Mouse (Mus musculus): ENCODE data around the gene Fn3k. TPM values are rescaled to one million over a fixed set of nuclear protein-coding genes. Genes with fewer than 3 reads are reported as not detected.
A peak's percentile ranks its signal among the peaks of the same experiment; 100 is the strongest.

The Fn3k gene
- total RNA-seq, 2 experiments from 2014 or later, result 40.2 to 41.3 TPM

DNA sequence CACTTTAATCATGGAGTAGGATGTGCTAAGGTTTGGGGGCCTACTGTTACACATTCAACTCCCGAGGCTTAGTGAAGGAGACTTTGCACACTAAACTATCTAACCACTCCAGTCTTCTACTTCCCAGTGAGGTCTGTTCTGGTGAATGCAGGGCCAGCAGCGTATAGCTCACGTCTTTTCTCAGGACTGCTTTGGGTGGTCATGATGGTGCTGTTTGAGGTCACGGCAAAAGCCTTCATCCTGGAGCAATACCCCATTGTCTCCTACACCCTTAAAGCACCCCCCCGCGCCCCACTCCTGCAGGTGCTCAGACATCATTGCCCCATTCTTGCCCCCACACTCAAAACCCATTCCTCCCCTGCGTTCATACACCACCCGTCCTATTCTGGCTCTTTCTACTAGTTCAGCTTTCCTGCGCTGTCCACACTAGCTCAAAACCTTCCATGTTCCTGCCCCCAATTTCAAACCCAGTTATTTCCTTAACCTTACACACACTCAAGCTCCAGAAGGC is 16.6 kb downstream of the Fn3k start:
- DNase-seq (ENCODE audit: extremely low spot score in 1 of 2, low spot score in 1 of 2), result no peak

DNA sequence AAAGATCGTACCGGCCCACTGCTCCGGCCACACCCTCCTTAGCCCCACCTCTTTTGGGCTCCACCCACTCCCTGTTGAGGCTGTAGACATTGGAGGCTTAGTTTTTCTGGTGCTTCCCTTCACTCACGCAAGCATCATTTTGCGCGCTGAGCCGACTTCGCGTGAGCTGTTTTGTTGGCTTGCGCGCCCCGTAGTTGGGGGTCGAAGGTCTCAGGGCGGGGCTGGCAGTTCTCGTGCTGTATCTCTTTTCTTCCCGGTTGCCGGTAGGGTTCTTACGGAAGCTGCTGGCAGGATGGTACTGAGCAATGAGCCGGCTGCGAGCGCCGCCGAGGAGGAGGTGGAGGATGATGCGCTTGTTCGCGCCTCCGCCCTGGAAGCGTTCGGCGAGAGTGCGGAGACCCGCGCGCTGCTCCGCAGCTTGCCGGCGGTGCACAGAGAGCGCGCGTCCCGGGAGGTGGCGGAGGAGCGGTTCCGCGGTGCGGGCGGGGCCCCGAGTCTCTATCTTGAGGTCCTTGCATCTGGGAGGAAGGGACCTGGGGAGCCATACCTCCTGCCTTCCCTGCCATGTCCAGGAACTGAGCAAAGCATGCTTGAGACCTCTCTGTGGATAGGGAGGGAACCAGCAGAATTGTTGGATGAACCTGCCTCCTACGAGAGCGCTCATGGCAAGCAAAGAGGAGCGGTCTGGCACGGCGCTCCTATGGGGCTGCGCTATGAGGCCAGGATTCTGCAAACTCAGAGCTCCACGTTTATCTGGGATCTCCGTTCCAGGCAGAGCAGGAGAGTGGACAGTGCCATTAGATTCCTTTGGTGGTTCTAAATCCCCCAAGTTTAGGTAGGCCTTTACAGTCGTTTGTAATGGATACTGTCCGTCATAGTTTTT is 17.3 kb downstream of the Fn3k start, which contains the start of gene Tbcd:
Gene Tbcd, plus strand, starts transcription at position 197 of the 883 bp plus-strand sequence.
- peak; percentile 95 to 99 for DNase-seq (ENCODE audit: extremely low spot score in 1 of 2, low spot score in 1 of 2)

DNA sequence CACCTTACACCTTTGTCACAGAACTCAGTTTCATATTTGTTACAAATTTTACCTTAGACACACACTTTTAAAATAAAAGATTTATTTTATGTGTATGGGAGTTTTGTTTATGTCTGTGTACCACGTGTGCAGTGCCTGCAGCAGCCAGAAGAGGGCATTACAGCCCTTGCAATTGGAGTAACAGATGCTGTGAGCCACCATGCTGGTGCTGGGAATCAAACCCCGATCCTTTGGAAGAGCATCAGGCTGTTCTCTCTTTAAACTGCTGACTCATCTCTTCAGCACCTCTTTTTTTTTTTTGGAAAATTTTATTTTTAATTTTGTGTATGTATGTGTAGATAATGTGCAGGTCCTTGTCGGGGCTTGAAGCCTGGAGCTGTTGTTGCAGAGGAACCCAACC is 23.2 kb downstream of the Fn3k start:
- DNase-seq (ENCODE audit: extremely low spot score in 1 of 2, low spot score in 1 of 2), result no peak

DNA sequence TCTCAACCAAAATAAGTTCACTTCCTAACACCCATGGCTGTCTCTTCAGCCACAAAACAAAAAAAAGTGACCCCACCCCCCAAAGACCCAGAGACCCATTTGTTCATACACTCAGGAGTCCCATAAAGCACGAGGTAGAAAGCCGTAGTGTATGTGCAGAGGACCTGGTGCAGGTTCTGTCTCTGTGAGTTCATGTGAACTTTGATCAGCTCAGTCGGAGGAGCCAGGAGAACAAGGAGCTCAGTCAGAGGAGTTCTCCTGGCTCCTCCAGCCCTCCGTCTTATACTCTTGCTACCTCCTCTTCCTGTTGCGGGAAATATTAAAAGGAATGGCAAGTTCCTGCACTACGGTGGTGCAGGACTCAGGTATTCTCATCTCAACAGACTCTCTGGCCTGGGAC is 32.7 kb downstream of the Fn3k start:
- no peak for DNase-seq (ENCODE audit: extremely low spot score in 1 of 2, low spot score in 1 of 2)

DNA sequence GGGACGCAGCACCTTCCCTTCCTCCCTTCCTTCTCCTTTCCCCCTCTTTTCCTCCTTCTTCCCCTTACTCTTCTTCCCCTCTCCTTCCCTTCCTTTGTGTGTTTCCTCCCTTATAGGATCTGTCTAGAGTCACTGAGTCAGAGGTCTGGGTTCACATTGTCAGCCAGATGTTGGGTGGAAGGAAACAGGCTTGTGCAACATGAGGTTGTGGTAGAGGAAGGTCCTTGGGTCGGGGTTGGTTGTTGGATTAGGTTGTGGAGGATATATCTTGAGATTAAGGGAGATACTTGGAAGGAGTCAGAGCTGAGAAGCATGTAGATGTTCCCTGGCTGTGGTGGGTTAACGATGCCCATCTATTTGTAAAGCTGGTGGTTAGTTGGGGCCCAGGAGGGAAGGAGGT is 40.1 kb downstream of the Fn3k start:
- no peak for DNase-seq (ENCODE audit: extremely low spot score in 1 of 2, low spot score in 1 of 2)

DNA sequence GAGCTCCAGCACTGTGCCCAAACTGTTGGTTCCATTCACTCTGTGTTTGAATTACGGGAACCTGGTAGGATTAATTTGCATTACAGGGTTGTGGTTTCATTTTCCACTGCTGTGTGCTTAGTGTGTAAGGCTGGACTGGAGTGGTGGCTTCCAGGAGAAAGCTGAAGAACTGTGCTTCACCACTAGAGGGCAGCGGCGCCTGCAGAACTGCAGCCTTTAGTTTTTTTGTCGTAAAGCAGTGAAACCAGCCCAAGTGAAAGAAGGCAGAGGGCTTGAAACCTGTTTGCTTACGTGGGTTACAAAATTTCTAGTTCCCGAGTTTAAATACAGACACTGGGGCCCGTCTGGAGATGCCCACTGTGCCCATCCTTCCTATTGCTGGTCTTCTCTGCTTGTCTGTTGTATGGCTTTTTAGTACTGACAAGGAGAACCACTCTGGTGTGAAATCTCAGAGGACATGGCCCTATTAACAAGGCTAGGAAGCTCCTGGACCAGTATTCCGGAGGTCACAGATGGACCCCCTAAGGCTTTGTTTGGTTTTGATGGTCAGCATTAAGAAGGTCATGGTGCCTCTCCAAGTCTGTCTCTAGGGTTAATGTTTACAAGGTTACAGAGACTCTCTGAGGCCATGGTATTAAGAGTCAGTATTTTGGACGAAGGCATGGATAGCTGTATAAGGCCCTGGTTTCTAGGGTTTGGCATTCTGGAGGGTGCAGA is 41.1 kb downstream of the Fn3k start:
- DNase-seq (ENCODE audit: extremely low spot score in 1 of 2, low spot score in 1 of 2), result peak; percentile 58 to 79

DNA sequence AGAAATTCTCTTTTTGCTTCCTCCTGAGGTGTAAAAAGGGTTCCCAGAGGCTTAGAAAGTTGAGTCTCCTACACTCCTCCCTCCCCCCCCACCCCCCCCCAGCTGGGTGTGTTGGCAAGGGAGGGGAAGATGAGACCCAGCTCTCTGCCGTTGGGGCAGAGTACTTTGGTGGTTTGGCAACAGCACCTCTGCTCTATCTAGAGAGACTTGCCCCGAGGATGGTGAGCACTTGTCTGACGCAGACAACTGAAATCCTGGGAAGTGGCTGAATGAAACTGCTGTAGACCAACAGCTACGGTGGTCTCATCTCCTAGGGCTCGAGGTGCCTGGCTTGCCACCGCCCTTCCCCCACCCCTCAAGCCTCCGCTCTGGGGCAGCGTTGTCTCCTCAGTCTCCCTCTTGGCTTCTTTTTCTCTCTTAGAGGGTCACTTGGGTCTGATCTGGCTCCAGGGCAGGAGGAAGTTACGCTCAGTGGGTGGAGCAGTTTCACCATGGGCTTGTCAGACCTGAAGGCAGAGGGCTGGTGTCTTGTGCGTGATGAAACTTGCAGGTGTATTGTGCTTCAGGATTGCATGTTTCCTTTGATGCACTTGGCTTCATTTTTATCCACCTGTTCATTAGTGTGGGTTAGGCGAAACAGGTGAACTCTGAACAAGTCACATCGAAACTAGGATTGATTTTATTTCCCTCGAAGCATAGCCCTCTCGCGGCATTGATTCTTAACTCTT is 44.9 kb downstream of the Fn3k start:
- no peak for DNase-seq (ENCODE audit: extremely low spot score in 1 of 2, low spot score in 1 of 2)

DNA sequence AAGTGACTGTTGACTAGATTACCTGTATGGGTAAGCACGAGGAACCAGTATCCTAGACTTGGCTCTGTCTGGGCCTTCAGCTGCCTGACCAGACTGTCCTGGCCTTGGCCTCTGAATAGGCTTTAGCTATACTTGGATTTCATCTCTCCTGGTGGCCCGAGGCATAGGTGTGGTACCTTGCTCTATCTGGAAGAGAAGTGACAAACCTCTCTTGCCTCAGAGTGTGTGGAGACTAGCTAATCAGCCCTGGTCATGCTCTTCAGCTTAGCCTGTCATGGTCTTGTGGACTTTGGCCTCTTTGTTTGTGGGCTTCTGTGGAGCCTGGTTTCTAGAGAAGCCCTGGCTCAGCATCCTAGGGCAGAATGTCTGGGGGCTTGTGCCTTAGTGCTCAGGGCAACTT is 46.4 kb downstream of the Fn3k start:
- no peak for DNase-seq (ENCODE audit: extremely low spot score in 1 of 2, low spot score in 1 of 2)

DNA sequence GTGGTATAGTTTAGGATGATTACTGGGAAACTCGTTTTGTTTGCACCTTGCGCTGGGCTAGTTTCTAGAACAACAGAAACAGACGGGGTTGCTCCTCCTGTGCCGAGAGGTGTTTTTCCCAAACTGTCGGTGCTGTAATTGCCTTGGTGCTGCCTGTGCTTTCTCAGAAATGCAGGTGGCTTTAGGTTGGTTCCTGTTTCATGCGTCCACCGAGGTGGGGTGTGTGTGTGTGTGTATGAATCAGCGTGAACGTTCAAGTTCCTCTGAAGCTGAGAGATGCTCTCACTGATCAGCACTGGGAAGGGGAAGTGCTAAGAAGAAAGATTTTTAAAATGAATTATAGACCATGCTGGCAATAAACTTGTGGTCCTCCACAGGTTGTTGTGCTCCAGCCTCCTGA is 51.2 kb downstream of the Fn3k start:
- DNase-seq (ENCODE audit: extremely low spot score in 1 of 2, low spot score in 1 of 2), result no peak

DNA sequence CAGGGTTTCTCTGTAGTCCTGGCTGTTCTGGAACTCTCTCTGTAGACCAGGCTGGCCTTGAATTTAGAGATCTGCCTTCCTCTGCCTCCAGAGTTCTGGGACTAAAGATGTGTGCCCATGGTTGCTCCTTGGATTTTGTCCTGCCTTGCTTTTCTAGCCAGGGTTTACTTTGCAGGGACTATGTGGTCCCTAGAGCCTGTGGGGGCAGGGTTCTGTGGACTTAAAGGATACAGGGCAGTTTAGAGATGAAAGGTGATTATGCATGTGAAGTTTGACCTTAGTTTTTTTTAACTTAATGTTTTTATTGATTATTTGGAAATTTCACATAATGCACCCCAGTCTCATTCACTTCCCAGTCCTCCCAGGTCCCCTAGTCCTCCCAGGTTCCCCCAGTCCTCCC is 55.9 kb downstream of the Fn3k start:
- DNase-seq (ENCODE audit: extremely low spot score in 1 of 2, low spot score in 1 of 2), result no peak

Small RNA genes lying within 50 kb of the gene (microRNA-seq; reads per million reads assigned to microRNA genes)
- 0.74 to 2.8 reads per million in 2 experiments for gene Mir7236

Other genes with a start within 250 kb of the Fn3k start
- gene Hexdc, start 230.5 kb upstream of the Fn3k start, total RNA-seq (2021), result 10 to 100 TPM; 22.1 to 26.5 TPM
- gene Ogfod3, start 230.2 kb upstream of the Fn3k start, total RNA-seq (2021), result 1 to 10 TPM; 7.1 to 7.3 TPM
- 10 to 100 TPM; 23.3 to 24.0 TPM for gene Cybc1, start 205.6 kb upstream of the Fn3k start, total RNA-seq (2021)
- 10 to 100 TPM; 52.9 to 55.6 TPM for gene Narf, start 197.7 kb upstream of the Fn3k start, total RNA-seq (2021)
- 10 to 100 TPM; 79.4 to 82.9 TPM for gene Foxk2, start 174.9 kb upstream of the Fn3k start, total RNA-seq (2021)
- 10 to 100 TPM; 63.7 to 65.6 TPM for gene Wdr45b, start 80.5 kb upstream of the Fn3k start, total RNA-seq (2021)
- gene Rab40b, start 46.7 kb upstream of the Fn3k start, total RNA-seq (2021), result 10 to 100 TPM; 62.5 to 66.8 TPM
- gene Fn3krp, start 13.5 kb upstream of the Fn3k start, total RNA-seq (2021), result 10 to 100 TPM; 50.9 to 51.0 TPM
- gene Tbcd, start 17.0 kb downstream of the Fn3k start, total RNA-seq (2021), result 10 to 100 TPM; 41.7 to 46.2 TPM
- gene Zfp750, start 84.4 kb downstream of the Fn3k start, total RNA-seq (2021), result under 1 TPM; 0.14 to 0.22 TPM
- gene B3gntl1, start 238.2 kb downstream of the Fn3k start, total RNA-seq (2021), result 1 to 10 TPM; 6.4 to 7.0 TPM

Data from layer of hippocampus, postnatal 25 days (tissue).